Mouse (Mus musculus) urinary bladder, adult 18-20 months (tissue): ENCODE measurements at regions not wholly inside any gene's neighbourhood (a gene's known extent, or its start where the extent isn't known, plus 50 kb on each side); places are given as distances from the start of the nearest gene placed in this dataset.
A peak's percentile ranks its signal among the peaks of the same experiment; 100 is the strongest.
"Not testable (repeated sequence)": the region's sequence is repeated elsewhere in the genome, so short reads cannot be mapped to it uniquely, and the experiment has no call there.

ENCODE experiments used
- DNase-seq, 2 experiments: peaks; one replicate each; pipeline ENCODE4 v3.0.0; 2022; ENCODE audit warnings: low spot score in 2 of 2, mixed read lengths in 2 of 2

DNA sequence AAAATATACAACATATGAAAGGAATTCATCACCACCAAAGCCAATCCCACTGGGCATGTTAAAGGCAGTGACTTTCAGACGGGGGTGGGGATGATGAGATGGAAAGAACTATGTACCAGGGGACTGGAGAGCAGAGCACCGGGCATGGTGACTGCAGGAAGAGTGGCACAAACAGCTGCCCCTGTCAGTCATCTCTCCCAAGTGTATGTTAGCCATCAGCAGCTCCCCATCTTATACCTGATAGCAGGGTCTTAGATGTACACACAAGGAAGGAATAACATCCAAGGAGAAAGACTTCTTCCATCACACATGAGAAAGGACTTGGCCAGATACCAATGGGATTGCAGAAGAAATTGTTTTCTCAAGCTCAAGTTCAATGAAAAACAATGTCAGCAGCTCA, 257.2 kb downstream of the Nuak1 start:
- DNase-seq = no peak

DNA sequence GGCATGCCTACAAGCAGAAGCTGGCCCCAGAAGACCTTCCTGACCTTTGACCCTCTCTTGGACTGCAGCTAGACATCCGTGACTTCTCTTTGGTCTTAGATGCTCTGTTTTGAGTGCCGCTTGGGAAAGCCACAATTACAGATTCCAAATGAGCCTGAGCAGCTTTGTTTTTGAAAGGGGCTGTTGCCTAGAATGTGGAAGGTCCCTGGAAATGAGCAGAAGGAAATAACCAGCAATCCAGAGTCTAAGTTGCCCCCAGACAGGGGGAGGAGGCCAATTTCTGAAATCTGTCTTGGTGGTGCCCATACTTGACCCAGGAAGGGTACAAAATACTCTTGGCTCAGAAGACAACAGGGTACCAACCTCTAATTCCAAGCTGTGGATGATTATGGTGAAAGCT, 253.9 kb downstream of the Nuak1 start:
- no peak for DNase-seq

DNA sequence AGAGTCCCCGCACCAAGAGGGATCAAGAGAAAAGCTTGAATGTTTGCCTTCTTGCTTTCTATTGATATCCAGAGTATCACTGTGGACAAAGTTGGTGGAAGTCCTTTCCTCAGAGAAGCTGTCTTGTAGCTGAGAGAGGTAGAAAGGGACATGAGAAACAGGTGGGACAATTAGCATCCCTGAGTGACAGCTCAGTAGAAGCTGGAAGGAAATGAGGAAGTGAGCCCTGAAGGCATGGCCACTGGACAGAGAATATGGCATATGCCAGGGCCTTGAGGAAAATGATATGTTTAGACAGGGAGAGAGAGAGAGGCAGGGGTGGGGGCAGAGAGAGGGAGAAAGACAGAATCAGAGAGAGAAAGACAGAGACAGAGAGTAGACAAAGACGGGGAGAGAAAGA, 241.4 kb downstream of the Nuak1 start:
- no peak for DNase-seq

DNA sequence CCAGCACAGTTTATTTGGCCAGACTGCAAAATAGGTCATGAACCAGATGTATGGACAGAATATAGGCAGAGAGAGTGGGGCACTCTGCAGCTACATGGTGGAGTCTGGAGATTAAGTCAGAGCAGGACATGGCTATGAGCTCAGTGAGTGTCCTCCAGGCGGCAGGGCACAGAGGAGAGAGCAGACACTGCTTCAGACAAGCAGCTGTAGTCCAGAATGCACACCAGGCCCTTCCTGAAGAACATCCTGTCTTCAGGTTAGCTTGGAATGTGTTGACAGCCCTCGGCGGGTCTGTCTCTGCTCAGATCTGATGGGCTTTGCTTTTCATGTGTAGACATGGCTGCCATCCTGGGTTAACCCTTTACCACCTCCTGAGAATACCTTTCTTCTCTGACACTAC, 238.6 kb downstream of the Nuak1 start:
- DNase-seq = no peak

DNA sequence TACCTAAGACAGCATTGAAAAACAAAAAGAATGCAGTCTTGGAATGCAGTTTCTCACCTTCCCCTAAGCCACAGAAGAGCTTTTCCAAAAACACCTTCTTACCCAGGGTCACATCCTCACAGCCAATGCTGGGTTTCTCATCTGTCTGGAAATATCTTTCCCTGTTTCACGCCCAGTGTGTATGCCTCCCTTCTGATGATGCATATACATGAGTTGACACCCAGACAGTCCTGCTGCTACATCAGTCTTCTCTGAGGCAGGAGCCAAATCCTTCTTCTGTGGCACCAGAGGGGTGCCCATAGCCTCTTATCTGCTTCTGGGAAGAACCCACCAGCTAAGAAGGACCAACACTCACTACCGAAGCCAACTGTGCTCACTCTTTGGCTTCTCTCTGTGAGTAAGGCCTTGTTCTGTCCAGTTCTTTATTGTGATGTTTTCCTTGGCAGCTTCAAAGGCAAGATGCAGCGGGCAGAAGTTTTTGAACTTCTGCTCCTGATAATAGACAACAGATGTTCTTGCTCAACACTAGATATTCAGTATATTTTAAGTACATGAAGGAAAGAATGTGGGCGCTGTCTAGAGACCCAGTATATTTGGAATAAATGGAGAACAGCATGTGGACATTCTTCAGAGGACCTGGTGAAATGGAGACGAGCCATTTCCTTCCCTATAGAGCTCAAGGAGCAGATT, 228.2 kb downstream of the Nuak1 start:
- no peak for DNase-seq

DNA sequence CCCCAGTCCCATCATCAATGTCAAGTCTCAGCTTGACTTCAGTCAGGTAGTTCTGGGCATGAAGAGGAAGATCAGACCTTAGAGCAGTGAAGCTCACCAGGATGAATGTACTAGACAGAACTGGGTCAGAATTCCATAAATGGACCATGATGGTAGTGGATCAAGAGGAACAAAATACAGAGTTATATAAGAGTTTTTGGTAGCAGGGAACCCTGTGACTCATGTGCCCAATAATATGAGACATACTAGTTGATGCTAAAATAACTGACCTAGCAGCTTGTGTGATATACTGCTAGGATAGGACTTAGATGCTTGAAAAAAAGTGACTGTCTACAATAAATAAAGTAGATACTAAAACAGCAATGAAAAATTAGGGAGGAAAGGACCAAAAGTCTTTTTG, 225.6 kb downstream of the Nuak1 start:
- no peak for DNase-seq

DNA sequence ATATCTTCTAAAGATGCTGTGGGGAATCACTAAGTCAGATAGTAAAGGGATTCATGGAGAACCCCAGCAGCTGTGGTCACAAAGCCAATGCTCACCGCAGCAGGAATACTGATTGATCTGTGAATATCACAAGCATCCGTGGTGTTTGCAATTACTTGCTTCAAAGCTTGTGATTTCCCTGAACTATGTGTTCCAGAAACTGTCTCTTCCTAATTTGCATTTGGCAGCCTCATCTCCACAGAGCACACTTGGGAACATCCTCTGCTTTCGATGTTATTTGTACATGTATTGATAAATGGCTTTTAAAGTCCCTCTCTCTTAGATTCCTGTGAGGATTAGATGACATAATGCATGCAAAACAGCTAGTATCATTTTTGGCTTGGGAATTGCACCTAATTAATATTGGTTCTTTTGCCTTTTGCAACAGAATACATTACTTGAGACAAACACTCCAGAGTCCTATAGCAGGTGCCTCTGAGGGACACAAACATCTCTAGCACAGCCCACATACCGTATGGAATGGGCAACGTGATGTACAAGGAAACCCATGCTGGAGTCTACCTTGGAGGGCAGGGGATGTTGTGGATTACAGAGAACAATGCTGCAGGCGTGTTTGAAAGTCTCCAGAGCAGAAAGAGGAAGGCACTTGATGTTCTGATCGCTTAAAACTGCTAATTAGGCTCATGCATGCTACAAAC, 211.0 kb downstream of the Nuak1 start:
- no peak for DNase-seq

DNA sequence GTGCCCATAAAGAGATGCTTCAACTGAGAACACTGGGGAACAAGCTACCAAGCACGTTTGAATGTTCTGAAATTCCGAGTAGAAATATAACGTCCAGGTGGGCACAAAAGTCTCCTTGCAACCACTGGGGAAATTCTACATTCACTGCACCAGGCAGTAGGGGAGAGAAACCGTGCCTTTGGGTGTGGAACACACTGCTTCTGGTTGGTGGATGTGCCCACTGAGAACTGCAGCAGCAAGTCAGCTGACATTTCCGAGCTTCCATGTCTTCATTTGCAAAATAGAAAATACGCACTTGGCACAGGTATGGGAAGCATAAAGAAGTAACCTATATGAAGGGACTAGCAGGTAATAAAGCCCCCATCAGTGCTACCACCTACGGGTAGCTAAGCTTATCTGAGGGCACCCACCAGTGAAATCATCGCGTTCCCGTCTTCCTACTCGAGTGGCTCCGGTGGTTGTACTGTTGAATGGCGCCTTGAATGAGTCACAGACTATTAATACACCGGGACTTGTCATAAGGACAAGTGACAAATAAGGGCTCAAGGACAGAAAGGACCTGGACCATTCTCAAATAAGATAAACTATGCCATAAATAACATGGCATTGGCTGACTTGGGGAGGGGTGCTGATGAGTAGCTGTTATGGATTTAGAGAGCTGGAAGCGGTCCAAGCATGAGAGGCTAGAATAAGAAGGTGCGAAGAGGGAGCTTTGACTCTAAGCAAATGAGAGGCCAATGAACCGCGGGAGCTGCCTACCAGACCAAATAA, 210.2 kb downstream of the Nuak1 start:
- DNase-seq = no peak

DNA sequence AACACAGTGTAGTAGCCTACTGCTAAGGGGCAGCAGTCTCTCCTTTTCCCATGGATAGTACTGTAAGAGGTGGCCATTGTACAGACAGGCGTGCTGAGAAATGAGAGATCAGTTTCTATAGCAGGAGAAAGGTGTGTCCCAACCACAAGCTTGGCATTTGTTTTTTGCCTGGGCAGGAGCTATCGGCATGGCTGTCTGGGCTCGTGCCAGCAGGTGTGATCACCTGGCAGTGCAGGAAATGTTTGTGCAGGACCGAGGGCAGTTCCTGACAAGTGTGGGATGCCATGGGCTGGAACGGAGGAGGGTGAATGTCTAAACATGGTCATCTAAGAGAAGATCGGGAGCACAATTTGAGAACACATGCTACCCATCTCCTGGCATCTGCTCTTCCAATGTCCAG, 205.4 kb downstream of the Nuak1 start:
- DNase-seq = peak; percentile 42 to 63

DNA sequence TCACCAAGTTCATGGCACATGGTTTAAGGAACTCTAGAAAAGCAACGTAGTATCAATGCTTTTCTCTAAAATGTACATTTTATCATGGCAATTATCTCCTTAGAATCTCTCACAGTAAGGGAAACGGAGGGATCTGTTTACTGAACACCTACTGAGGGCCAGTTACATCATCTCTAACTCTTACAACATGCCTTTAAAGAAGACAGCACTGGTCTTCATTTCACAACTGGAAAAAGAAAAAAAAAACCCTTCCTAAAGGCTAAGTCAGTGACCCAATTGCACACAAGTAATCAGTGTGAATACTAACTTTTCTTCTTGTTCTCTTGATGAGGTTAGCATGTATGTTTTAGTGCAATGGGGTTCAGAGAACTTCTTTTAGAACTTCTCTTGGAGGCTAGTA, 204.2 kb downstream of the Nuak1 start:
- DNase-seq = no peak

DNA sequence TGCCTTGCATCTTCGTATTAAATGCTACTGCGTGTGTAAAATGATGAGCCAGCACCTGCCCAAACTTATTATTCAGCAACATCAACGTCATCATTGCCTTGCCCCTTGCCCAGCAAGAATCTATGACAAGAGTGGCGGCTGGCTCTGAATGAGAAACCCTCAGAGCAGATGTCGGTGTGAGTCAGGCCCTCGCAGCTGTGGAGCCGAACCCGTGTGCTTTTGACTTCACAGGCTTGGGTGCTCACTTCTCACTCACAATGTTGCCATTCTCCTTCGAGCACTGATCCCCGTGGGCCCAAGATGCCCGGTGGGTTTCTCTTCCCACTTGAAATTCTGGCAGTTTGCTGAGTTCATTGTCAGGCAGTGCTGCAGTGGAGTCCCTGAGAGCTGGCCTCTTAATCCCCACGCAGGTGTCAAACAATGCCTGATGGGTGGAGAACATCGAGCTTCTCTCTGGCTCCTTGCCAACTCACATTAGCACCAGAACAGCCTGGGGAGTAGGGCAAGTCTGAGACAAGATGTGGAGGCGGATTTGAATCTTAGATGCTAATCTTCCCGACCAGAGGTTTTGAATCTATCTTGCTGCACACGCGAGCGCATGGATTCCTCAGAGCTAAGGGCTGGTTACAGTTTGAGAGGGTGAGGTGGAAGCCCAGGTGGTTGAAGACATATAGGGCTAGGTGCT, 202.0 kb downstream of the Nuak1 start:
- no peak for DNase-seq

DNA sequence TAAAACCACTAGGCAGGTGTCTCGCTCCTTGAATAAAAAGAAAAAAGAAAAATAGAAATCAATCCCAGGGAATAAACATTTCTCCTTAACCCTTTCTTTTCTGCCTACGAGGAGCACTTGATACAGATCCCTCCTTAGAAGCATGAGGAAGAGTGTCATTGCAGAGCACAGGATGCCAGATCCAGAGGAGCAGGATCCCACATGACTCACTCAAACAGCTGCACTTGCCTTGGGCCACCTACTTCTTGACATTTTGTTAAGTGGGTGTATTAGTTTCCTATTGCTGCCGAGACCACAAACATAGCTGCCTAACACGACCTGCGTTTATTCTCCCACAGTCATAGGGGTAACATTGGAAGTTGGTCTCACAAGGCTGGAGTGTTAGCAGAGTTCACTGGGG, 197.1 kb downstream of the Nuak1 start:
- no peak for DNase-seq

DNA sequence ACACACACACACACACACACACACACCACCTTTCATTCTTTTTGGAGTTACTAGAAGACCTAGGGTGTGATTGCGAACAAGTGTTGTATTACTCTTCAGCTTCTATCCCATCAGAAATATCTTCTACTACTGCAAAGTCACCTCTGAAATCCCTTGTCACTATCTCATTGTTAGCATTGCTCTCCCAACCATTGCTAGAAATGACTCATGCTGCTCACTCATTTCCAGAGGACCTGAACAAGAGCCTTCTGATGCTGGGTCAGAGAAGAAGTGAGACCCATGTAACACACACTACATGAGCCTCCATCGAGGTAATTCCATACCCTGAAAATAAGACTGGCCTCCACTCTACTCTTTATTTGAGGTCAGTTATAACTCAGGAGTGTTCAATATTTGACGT, 191.1 kb downstream of the Nuak1 start:
- DNase-seq = no peak

DNA sequence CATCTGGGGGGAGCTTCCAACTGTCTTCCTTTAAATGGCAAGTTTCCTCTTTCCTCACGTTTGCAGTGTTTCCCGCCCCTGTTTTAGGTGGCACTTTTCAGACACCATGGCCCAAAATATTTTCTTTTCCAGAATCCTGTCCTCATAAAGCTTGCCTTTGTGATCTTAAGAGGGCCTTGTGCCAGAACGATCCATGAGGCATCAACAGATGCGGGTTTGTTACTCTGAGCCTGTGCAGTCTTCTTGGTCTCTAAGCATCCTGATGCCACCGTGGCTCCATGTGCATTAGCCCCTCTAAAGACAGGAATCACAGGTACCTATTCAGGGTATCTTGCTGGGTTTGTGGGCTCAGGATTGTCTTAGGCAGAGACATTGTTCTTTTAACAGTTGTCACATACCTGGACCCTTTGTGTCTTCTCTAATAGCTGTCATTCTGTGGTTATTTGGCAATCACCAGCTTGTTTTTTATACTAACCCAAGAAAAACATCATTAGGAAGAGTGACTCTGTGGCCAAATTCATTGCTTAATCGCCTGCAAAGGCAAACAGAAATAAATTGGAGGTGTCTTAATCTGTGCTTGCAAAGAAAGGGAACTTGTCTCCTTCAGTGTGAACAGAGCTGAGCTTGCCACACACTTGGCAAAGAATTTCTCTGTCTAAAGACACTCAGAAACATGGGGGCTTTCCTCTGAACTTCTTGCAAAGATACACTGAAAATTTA, 179.3 kb downstream of the Nuak1 start:
- no peak for DNase-seq

DNA sequence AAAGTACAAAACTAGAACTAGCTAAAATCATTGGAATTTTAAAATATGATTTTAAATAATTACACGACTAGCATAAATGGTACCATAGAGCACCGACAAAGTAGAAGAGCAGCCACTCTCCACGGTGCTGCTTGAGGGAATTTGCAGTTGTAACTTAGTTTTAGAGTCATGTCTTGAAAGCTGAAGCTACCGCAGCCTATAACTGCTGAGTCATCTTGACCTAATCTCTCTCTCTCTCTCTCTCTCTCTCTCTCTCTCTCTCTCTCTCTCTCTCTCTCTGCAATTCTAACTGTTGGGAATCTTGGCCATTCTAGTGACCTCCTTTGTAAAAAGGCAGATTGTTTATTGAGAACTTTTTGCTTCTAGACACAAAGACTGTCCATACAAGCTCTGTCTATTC, 177.5 kb downstream of the Nuak1 start:
- no peak for DNase-seq

DNA sequence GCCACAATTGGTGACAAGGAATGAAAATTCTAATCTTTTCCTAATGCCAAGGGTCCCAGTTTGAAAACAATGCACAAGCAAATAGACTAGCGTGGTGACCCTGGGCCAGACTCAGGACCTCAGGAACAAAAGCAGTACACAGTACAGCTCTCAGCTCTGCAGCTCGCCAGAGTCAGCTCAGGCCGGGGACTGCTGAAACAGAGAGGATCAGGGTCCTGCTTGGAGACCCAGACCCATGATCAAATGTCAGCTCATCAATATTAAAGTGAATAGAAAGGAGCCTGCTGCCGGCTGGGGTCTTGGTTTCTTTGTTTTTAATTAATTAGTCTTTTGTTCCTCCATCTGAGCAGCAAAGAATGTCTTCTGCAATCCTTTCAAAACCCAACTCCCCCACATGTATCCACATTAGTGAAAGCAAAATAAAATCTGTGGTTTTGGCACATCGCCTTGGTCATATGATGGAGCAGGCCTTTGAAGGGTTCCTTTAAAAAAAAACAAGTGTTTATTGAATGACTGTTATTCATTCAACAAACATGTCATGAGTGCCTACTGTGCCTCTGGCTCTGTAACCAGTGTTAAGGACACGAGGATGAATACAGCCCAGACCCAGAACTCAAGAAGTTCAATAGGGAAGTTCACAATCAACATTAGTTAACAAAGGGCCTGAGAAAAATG, 154.4 kb downstream of the Nuak1 start:
- no peak for DNase-seq

DNA sequence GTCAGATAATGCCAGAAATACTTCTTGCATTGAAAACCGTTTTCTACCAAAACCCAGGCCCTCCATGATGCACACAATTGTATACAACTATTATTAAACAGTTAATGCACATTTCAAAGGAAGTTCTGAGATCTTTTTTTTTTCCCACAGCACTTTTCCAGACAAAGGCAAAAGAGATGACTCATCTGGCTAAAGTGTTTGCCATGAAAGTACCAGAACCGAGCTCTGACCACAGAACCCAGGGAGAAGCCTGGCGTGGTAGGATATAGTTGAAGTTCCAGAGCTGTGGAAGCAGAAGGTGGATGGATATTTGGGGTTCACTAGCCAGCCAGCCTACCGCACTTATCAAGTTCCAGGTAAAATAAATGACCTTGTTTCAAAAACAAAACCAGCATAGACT, 146.0 kb downstream of the Nuak1 start:
- no peak for DNase-seq

DNA sequence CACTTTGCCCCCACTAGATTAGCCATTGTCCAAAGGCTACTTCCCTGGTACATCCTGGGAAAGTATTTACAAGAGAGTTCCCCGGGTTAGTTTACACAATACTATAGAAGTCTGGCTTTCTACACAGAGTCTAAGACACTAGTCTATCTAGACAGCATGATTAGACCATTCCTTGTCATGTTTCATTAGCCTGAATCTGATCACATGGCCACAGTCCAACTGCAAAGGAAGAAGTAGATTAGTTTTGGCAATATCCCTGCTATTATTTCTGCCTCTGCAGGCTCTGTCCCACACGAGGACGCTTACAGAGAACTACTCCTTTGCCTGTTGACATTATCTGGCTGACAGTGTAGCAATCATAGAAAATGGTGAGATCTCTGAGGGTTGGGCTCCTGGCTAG, 144.2 kb downstream of the Nuak1 start:
- DNase-seq = no peak

DNA sequence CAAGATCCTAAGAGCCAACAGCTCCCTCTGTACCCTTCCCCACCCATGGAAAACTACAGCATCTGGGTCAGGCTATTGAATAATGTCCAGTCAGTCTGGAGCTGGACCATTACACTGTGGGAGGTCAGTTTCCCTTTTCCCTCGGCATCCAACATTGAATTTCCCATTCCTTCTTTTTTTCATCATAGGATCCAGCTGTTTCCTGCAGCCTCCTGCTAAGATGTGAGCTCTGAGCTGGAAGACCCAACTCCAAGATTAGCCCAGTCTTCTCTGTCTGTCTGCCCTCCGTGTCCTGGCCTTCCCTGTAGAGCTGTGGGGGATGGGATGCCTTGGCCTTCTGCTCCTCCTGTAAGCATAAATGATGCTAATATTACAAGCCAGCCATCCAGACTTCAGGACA, 138.8 kb downstream of the Nuak1 start:
- DNase-seq = no peak

DNA sequence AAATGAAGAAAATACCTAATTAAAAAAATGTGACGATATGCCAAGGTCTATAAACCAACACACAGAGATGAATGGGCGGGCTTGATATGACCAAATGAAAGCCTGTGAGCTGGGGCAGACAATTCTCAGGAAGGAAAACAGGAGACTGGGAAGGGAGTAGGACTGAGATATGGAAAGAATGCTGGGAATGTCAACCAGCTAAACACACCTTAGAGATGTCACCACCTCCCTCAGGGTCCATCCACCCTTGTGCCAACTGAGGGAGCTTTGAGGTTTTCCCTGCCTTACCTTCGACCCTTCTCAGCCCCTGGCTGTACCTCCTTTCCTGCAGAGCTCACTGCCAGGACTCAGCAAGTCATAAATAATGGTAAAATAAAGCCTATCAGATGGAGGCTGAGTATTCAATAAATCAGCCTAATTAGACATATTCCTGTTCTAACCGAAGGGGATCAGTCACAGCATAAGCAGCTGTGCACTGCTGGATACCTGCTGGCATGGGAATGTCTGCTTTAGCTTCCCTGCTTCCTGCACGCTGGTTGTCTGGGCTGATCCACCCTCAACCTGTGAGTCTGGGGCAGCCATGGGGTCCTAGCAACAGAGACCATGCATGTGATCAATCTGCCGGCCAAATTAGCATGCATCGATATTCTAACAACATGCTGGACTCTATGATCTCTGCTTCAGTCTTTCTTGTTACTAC, 137.4 kb downstream of the Nuak1 start:
- no peak for DNase-seq

DNA sequence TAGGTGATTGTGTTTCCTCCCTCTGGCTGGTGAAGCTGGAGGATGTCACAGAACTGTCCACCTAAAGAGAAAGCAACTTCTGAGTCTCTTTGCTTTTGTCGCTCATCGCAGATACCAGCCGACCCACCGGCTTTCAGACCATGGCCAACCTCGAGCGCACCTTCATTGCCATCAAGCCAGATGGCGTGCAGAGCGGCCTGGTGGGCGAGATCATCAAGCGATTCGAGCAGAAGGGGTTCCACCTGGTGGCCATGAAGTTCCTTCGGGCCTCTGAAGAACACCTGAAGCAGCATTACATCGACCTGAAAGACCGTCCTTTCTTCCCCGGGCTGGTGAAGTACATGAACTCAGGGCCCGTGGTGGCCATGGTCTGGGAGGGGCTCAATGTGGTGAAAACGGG, 131.7 kb downstream of the Nuak1 start:
- not testable (repeated sequence) for DNase-seq
